In the genomic region with DNA sequence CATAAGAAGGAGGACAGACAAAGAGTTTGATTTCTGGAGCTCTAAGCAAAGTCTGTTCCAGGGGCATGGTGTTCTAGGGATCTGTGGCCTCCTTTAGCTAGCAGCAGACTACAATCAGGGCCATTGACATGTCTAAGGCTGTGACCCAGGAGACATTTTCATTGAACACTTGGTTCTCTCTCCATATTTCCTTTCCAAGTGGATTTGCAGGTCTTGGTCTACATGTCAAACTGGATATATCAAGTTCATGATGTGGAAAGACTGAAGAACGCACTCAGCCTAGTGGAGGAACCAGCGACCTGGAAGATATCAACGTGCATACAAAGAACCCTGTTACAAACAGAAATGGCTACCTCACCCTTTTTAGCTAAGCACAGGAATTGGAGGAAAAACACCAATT, we compare ENCODE assay signal across 24 mouse cellular contexts.
DNase-seq lines count a peak whose midpoint lies in the region; ATAC-seq and TF ChIP-seq lines count a peak whose summit lies in the region.
"Had no signal": no experiment of that assay in that cellular context is flagged by ENCODE, and none has a peak within 500 bp of the region (broad histone marks: within the 10 kb centered on the region; RNA-seq: fewer than 3 reads in every experiment).

No protein-coding gene starts in this region.

- no peaks in the 10 kb centered on the region for H3K27me3 ChIP-seq in forebrain, embryonic 13.5 days
- H3K27me3 ChIP-seq in forebrain, embryonic 12.5 days = no peaks in the 10 kb centered on the region
- H3K27me3 ChIP-seq in hindbrain, postnatal 0 days (ENCODE audit: insufficient read depth, low read length) = no peaks in the 10 kb centered on the region
- H3K27me3 ChIP-seq in hindbrain, embryonic 12.5 days = no peaks in the 10 kb centered on the region
- H3K27me3 ChIP-seq: embryonic facial prominence, embryonic 12.5 days; kidney, embryonic 15.5 days; liver, embryonic 13.5 days; neural tube, embryonic 12.5 days; stomach, embryonic 15.5 days had no signal

- peak; percentile 48 for DNase-seq in hindbrain, postnatal 0 days (ENCODE audit: low spot score)
- peak; percentile 74 for DNase-seq in Muller cell, postnatal 12 days (ENCODE audit: inconsistent ontology term)
- DNase-seq in retina, embryonic 14.5 days (ENCODE audit: low spot score) = peak; percentile 76
- DNase-seq in adrenal gland, adult 2 months = no peak
- DNase-seq: adrenal gland, postnatal 36 days; cerebellum, postnatal 25 days; gastrocnemius, postnatal 36 days; heart, adult 2 months; heart, postnatal 36 days; kidney, adult 11 months; kidney, postnatal 36 days; liver, embryonic 13.5 days; lung, adult 2 months; lung, postnatal 14 days; thymus, adult 2 months; thymus, postnatal 4 days had no signal

- ATAC-seq in forebrain, embryonic 13.5 days = no peak
- ATAC-seq in forebrain, embryonic 12.5 days (ENCODE audit: low FRiP score) = no peak
- peak; percentile 52 for ATAC-seq in hindbrain, postnatal 0 days
- no peak for ATAC-seq in hindbrain, embryonic 12.5 days (ENCODE audit: low FRiP score)
- ATAC-seq: CD4-positive, CD25-positive, alpha-beta regulatory T cell, adult 4 months had no signal

- H3K4me2 ChIP-seq in forebrain, embryonic 13.5 days = no peak overlapping the region
- H3K4me2 ChIP-seq in forebrain, embryonic 12.5 days = no peak overlapping the region
- H3K4me2 ChIP-seq in hindbrain, postnatal 0 days (ENCODE audit: low read depth, low read length) = no peak overlapping the region
- H3K4me2 ChIP-seq in hindbrain, embryonic 12.5 days (replicated peaks) = no peak overlapping the region
- H3K4me2 ChIP-seq: embryonic facial prominence, embryonic 12.5 days; kidney, embryonic 15.5 days; liver, embryonic 13.5 days; neural tube, embryonic 12.5 days; stomach, embryonic 15.5 days had no signal

- peak overlapping the region; percentile 49 for H3K27ac ChIP-seq in forebrain, embryonic 13.5 days
- H3K27ac ChIP-seq in forebrain, embryonic 12.5 days = no peak overlapping the region
- H3K27ac ChIP-seq in hindbrain, postnatal 0 days = peak overlapping the region; percentile 56; the same call in 1 of the 2 replicates
- H3K27ac ChIP-seq in hindbrain, embryonic 12.5 days = no peak overlapping the region
- H3K27ac ChIP-seq: embryonic facial prominence, embryonic 12.5 days; heart, adult 2 months; liver, embryonic 13.5 days; neural tube, embryonic 12.5 days; stomach, embryonic 15.5 days had no signal

- 79% methylated on average over 3 of the region's 3 CpGs for WGBS in forebrain, embryonic 13.5 days
- WGBS in forebrain, embryonic 12.5 days = 88% methylated on average over 3 of the region's 3 CpGs
- WGBS in hindbrain, postnatal 0 days = 75% methylated on average over 3 of the region's 3 CpGs
- WGBS in hindbrain, embryonic 12.5 days = 87% methylated on average over 3 of the region's 3 CpGs

- H3K4me1 ChIP-seq in forebrain, embryonic 13.5 days = peaks cover 14% of the 10 kb centered on the region
- H3K4me1 ChIP-seq in forebrain, embryonic 12.5 days = peaks cover 10% of the 10 kb centered on the region; the same call in 1 of the 2 replicates
- no peaks in the 10 kb centered on the region for H3K4me1 ChIP-seq in hindbrain, postnatal 0 days (ENCODE audit: insufficient read depth, low read length)
- peaks cover 6% of the 10 kb centered on the region for H3K4me1 ChIP-seq in hindbrain, embryonic 12.5 days
- H3K4me1 ChIP-seq: embryonic facial prominence, embryonic 12.5 days; kidney, embryonic 15.5 days; liver, embryonic 13.5 days had no signal

- H3K9me3 ChIP-seq in forebrain, embryonic 13.5 days (replicated peaks) = no peaks in the 10 kb centered on the region
- no peaks in the 10 kb centered on the region for H3K9me3 ChIP-seq in forebrain, embryonic 12.5 days
- H3K9me3 ChIP-seq in hindbrain, postnatal 0 days (ENCODE audit: low read length) = no peaks in the 10 kb centered on the region
- no peaks in the 10 kb centered on the region for H3K9me3 ChIP-seq in hindbrain, embryonic 12.5 days (replicated peaks)
- H3K9me3 ChIP-seq: embryonic facial prominence, embryonic 12.5 days; kidney, embryonic 15.5 days; liver, embryonic 13.5 days; neural tube, embryonic 12.5 days; stomach, embryonic 15.5 days had no signal

- no peak for TF ChIP-seq CTCF in hindbrain, postnatal 0 days (IDR thresholded peaks at IDR 0.05; ENCODE audit: low read depth)

- no peak overlapping the region for H3K4me3 ChIP-seq in forebrain, embryonic 13.5 days
- H3K4me3 ChIP-seq in forebrain, embryonic 12.5 days (replicated peaks) = no peak overlapping the region
- no peak overlapping the region for H3K4me3 ChIP-seq in hindbrain, postnatal 0 days (ENCODE audit: low read length)
- no peak overlapping the region for H3K4me3 ChIP-seq in hindbrain, embryonic 12.5 days
- H3K4me3 ChIP-seq: embryonic facial prominence, embryonic 12.5 days; heart, adult 2 months; kidney, embryonic 15.5 days; liver, embryonic 13.5 days; neural tube, embryonic 12.5 days; stomach, embryonic 15.5 days had no signal

- no peaks in the 10 kb centered on the region for H3K36me3 ChIP-seq in forebrain, embryonic 13.5 days (ENCODE audit: poor library complexity, severe bottlenecking)
- H3K36me3 ChIP-seq in forebrain, embryonic 12.5 days (replicated peaks) = no peaks in the 10 kb centered on the region
- no peaks in the 10 kb centered on the region for H3K36me3 ChIP-seq in hindbrain, postnatal 0 days (ENCODE audit: insufficient read depth, low read length)
- no peaks in the 10 kb centered on the region for H3K36me3 ChIP-seq in hindbrain, embryonic 12.5 days
- H3K36me3 ChIP-seq: embryonic facial prominence, embryonic 12.5 days; kidney, embryonic 15.5 days; liver, embryonic 13.5 days; neural tube, embryonic 12.5 days; stomach, embryonic 15.5 days had no signal

- no peak overlapping the region for H3K9ac ChIP-seq in forebrain, embryonic 13.5 days
- H3K9ac ChIP-seq in forebrain, embryonic 12.5 days = no peak overlapping the region
- H3K9ac ChIP-seq in hindbrain, postnatal 0 days (replicated peaks; ENCODE audit: low read length) = no peak overlapping the region
- no peak overlapping the region for H3K9ac ChIP-seq in hindbrain, embryonic 12.5 days
- H3K9ac ChIP-seq: embryonic facial prominence, embryonic 12.5 days; kidney, embryonic 15.5 days; liver, embryonic 13.5 days; neural tube, embryonic 12.5 days; stomach, embryonic 15.5 days had no signal

Comparison
In these comparisons a context has a peak if more than half of its experiments do, and no peak if none do; other contexts are left out.
1. H3K27ac ChIP-seq: peak in forebrain, embryonic 13.5 days (single experiment) and hindbrain, postnatal 0 days (single experiment); none in forebrain, embryonic 12.5 days (single experiment) and hindbrain, embryonic 12.5 days (single experiment).